In the genomic region with DNA sequence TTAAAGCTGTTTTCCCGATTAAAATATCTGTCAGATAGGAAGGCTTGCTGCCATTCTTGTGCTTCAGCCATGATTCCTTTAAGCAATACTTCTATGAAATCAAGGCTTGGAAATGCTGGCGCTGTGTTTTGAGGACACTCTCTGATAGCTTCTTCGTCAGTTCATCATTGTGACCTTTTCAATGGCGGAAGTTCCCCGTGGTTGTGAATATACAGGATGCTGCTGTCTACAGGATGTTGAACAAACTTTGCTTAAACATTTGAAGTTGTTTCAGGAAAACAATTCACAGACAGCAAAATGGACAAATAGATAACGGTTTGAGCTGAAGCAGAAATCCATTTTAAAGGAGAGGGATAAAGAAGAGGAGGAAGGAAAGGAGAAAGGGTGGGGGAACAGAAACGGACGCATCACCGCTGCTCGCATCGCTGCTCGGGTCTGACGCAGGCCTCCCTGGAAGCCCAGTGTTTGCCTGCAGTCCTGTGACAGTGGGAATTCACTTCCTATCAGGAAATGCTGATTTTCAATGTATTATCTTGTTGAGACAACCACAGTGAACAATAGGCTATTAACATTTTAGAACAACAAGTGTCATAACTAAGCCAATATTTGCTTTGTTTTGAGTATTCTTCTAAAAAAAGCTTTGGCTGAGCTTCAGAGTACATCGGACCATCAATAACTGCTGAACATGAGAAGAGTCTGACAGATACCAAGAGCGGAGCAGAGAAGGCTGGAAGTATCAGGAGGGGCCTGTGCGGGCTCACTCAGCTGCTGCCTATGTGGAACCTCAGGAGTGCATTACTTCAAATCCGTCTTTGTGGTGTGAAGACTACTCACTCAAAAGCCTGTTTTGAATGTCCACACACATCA, we compare ENCODE assay signal across 14 mouse cellular contexts. TPM values are rescaled to one million over a fixed set of nuclear protein-coding genes. Genes with fewer than 3 reads are reported as not detected.
DNase-seq lines count a peak whose midpoint lies in the region; ATAC-seq and TF ChIP-seq lines count a peak whose summit lies in the region.
"Had no signal": no experiment of that assay in that cellular context is flagged by ENCODE, and none has a peak within 500 bp of the region (broad histone marks: within the 10 kb centered on the region; RNA-seq: fewer than 3 reads in every experiment).

No protein-coding gene starts in this region.

- no peak overlapping the region for H3K4me3 ChIP-seq in heart, postnatal 0 days (ENCODE audit: low read depth, low read length)
- H3K4me3 ChIP-seq in liver, embryonic 16.5 days (ENCODE audit: low read depth, low read length) = no peak overlapping the region
- no peak overlapping the region for H3K4me3 ChIP-seq in stomach, postnatal 0 days (ENCODE audit: low read depth, low read length)
- no peak overlapping the region for H3K4me3 ChIP-seq in intestine, embryonic 16.5 days (ENCODE audit: low read length)
- H3K4me3 ChIP-seq in embryonic facial prominence, embryonic 10.5 days = no peak overlapping the region
- H3K4me3 ChIP-seq: forebrain, embryonic 13.5 days; hindbrain, embryonic 10.5 days; limb, embryonic 12.5 days had no signal

- no peak for DNase-seq in heart, postnatal 0 days (ENCODE audit: low spot score)
- DNase-seq in heart, postnatal 36 days = no peak
- DNase-seq in thymus, postnatal 0 days (ENCODE audit: low spot score) = peak; percentile 14
- DNase-seq in thymus, adult 18-20 months = no peak
- no peak for DNase-seq in stomach, postnatal 0 days (ENCODE audit: low spot score)
- no peak for DNase-seq in embryonic facial prominence, embryonic 10.5 days (ENCODE audit: low spot score)
- DNase-seq: cerebellum, adult 11 months; thymus, postnatal 4 days had no signal

- TF ChIP-seq EP300 in heart, postnatal 0 days (IDR thresholded peaks at IDR 0.05; ENCODE audit: low read depth) = 0 out of 2 replicates have a peak, but pooled peaks have one; percentile 40
- no peak for TF ChIP-seq EP300 in stomach, postnatal 0 days (optimal IDR thresholded peaks at IDR 0.05)

- no peak for TF ChIP-seq CTCF in heart, postnatal 0 days (IDR thresholded peaks at IDR 0.05; ENCODE audit: low read depth)
- TF ChIP-seq CTCF in stomach, postnatal 0 days (IDR thresholded peaks at IDR 0.05; ENCODE audit: low read depth) = no peak

- H3K27me3 ChIP-seq in heart, postnatal 0 days (ENCODE audit: control insufficient read depth, insufficient read depth, low read length) = no peaks in the 10 kb centered on the region
- H3K27me3 ChIP-seq in liver, embryonic 16.5 days (ENCODE audit: control insufficient read depth, insufficient read depth, low read depth, low read length) = no peaks in the 10 kb centered on the region
- H3K27me3 ChIP-seq in stomach, postnatal 0 days (ENCODE audit: control insufficient read depth, insufficient read depth, low read length) = no peaks in the 10 kb centered on the region
- H3K27me3 ChIP-seq in intestine, embryonic 16.5 days (replicated peaks; ENCODE audit: control insufficient read depth, insufficient read depth, low read length) = no peaks in the 10 kb centered on the region
- no peaks in the 10 kb centered on the region for H3K27me3 ChIP-seq in embryonic facial prominence, embryonic 10.5 days (replicated peaks; ENCODE audit: low read depth, poor library complexity, severe bottlenecking)
- H3K27me3 ChIP-seq: forebrain, embryonic 13.5 days; limb, embryonic 12.5 days had no signal

- peaks cover 37% of the 10 kb centered on the region for H3K4me1 ChIP-seq in heart, postnatal 0 days (ENCODE audit: control insufficient read depth, insufficient read depth)
- peaks cover 26% of the 10 kb centered on the region for H3K4me1 ChIP-seq in liver, embryonic 16.5 days (ENCODE audit: control insufficient read depth, low read depth, low read length)
- H3K4me1 ChIP-seq in stomach, postnatal 0 days (replicated peaks; ENCODE audit: control insufficient read depth, insufficient read depth) = 0 out of 2 replicates have a peak, but pooled peaks cover 2% of the 10 kb centered on the region
- peaks cover 12% of the 10 kb centered on the region for H3K4me1 ChIP-seq in intestine, embryonic 16.5 days (ENCODE audit: control insufficient read depth, insufficient read depth, low read length)
- peaks cover 13% of the 10 kb centered on the region for H3K4me1 ChIP-seq in embryonic facial prominence, embryonic 10.5 days

- WGBS in heart, postnatal 0 days = 53% methylated on average over 17 of the region's 17 CpGs
- WGBS in liver, embryonic 16.5 days (ENCODE audit: insufficient replicate concordance) = 66% methylated on average over 17 of the region's 17 CpGs
- 80% methylated on average over 17 of the region's 17 CpGs for WGBS in stomach, postnatal 0 days
- WGBS in intestine, embryonic 16.5 days = 76% methylated on average over 17 of the region's 17 CpGs
- 89% methylated on average over 17 of the region's 17 CpGs for WGBS in embryonic facial prominence, embryonic 10.5 days

- peak overlapping the region; percentile 31; the same call in 1 of the 2 replicates for H3K4me2 ChIP-seq in heart, postnatal 0 days (ENCODE audit: low read depth, low read length)
- no peak overlapping the region for H3K4me2 ChIP-seq in liver, embryonic 16.5 days (ENCODE audit: low read depth, low read length)
- H3K4me2 ChIP-seq in stomach, postnatal 0 days (replicated peaks; ENCODE audit: low read depth) = no peak overlapping the region
- no peak overlapping the region for H3K4me2 ChIP-seq in intestine, embryonic 16.5 days (ENCODE audit: low read depth, low read length)
- H3K4me2 ChIP-seq: forebrain, embryonic 13.5 days; limb, embryonic 12.5 days had no signal

- ATAC-seq in heart, postnatal 0 days (ENCODE audit: insufficient read depth, low read depth) = 0 out of 2 replicates have a peak, but pooled peaks have one; percentile 32
- peak; percentile 33; the same call in 1 of the 2 replicates for ATAC-seq in liver, embryonic 16.5 days (ENCODE audit: low read depth)
- ATAC-seq in stomach, postnatal 0 days (ENCODE audit: low FRiP score, low TSS enrichment) = no peak
- ATAC-seq in intestine, embryonic 16.5 days = no peak
- ATAC-seq: forebrain, embryonic 13.5 days had no signal

- no peak overlapping the region for H3K9ac ChIP-seq in heart, postnatal 0 days (replicated peaks; ENCODE audit: low read depth, low read length)
- no peak overlapping the region for H3K9ac ChIP-seq in liver, embryonic 16.5 days (ENCODE audit: low read depth, low read length)
- H3K9ac ChIP-seq in stomach, postnatal 0 days (ENCODE audit: low read length) = no peak overlapping the region
- H3K9ac ChIP-seq in intestine, embryonic 16.5 days (ENCODE audit: low read depth, low read length) = no peak overlapping the region
- H3K9ac ChIP-seq: forebrain, embryonic 13.5 days; limb, embryonic 12.5 days had no signal

- peak overlapping the region; percentile 74 for H3K27ac ChIP-seq in heart, postnatal 0 days (ENCODE audit: low read depth)
- peak overlapping the region; percentile 24; the same call in 1 of the 2 replicates for H3K27ac ChIP-seq in liver, embryonic 16.5 days (ENCODE audit: low read length)
- H3K27ac ChIP-seq in stomach, postnatal 0 days (replicated peaks) = 0 out of 2 replicates have a peak overlapping the region, but pooled peaks have one; percentile 4
- no peak overlapping the region for H3K27ac ChIP-seq in intestine, embryonic 16.5 days (ENCODE audit: low read length)
- no peak overlapping the region for H3K27ac ChIP-seq in embryonic facial prominence, embryonic 10.5 days (replicated peaks)
- H3K27ac ChIP-seq: forebrain, embryonic 13.5 days; hindbrain, embryonic 10.5 days; limb, embryonic 12.5 days had no signal

- peaks cover 9% of the 10 kb centered on the region; the same call in 1 of the 2 replicates for H3K36me3 ChIP-seq in heart, postnatal 0 days (replicated peaks; ENCODE audit: control insufficient read depth, insufficient read depth, low read length)
- no peaks in the 10 kb centered on the region; the same call in 1 of the 2 replicates for H3K36me3 ChIP-seq in liver, embryonic 16.5 days (ENCODE audit: control insufficient read depth, insufficient read depth)
- no peaks in the 10 kb centered on the region for H3K36me3 ChIP-seq in stomach, postnatal 0 days (ENCODE audit: control insufficient read depth, insufficient read depth, low read length)
- peaks cover 3% of the 10 kb centered on the region; the same call in 1 of the 2 replicates for H3K36me3 ChIP-seq in intestine, embryonic 16.5 days (ENCODE audit: control insufficient read depth, insufficient read depth, low read length)
- peaks cover 10% of the 10 kb centered on the region for H3K36me3 ChIP-seq in embryonic facial prominence, embryonic 10.5 days (replicated peaks)

- no peaks in the 10 kb centered on the region for H3K9me3 ChIP-seq in heart, postnatal 0 days (replicated peaks; ENCODE audit: control insufficient read depth, low read length)
- no peaks in the 10 kb centered on the region for H3K9me3 ChIP-seq in liver, embryonic 16.5 days (replicated peaks; ENCODE audit: control insufficient read depth, low read length)
- H3K9me3 ChIP-seq in stomach, postnatal 0 days (ENCODE audit: control insufficient read depth, low read length) = no peaks in the 10 kb centered on the region
- H3K9me3 ChIP-seq in intestine, embryonic 16.5 days (ENCODE audit: control insufficient read depth, low read length) = no peaks in the 10 kb centered on the region
- H3K9me3 ChIP-seq in embryonic facial prominence, embryonic 10.5 days = no peaks in the 10 kb centered on the region
- H3K9me3 ChIP-seq: forebrain, embryonic 13.5 days; G1E; hindbrain, embryonic 10.5 days; limb, embryonic 12.5 days had no signal

- intact Hi-C loops in heart, postnatal 36 days (cut with DNase I) = loop anchor here (5.0 kb wide), 1 partner anchor 57 kb away; the partner anchor contains the start of gene Add3

RNA-seq across cellular contexts. Expression of gene Add3, which starts 58.7 kb away (rescaled TPM):
- 62.1 and 78.8 TPM in 2 replicates for total RNA-seq in heart, postnatal 0 days (2014; rRNA removed; ENCODE audit: low replicate concordance)
- polyA plus RNA-seq in heart, postnatal 0 days (2015; fragmentation: Nextera tagmentation; extraction: Ambion mirVana) = 81.2 and 82.9 TPM in 2 replicates
- 10 to 100 TPM; 45.2 to 48.6 TPM for total RNA-seq in heart, postnatal 36 days (2021)
- 41.5 and 42.7 TPM in 2 replicates for polyA plus RNA-seq in thymus, postnatal 0 days (2015; fragmentation: Nextera tagmentation; extraction: Ambion mirVana)
- polyA plus RNA-seq in liver, embryonic 16.5 days (2015; fragmentation: Nextera tagmentation; extraction: Ambion mirVana) = 26.2 and 28.4 TPM in 2 replicates
- polyA plus RNA-seq in stomach, postnatal 0 days (2015; fragmentation: Nextera tagmentation; extraction: Ambion mirVana) = 48.2 and 52.4 TPM in 2 replicates
- 120 and 121 TPM in 2 replicates for polyA plus RNA-seq in intestine, embryonic 16.5 days (2015; fragmentation: Nextera tagmentation; extraction: Ambion mirVana)
- 61.7 and 67.2 TPM in 2 replicates for polyA plus RNA-seq in embryonic facial prominence, embryonic 10.5 days (2016; fragmentation: Nextera tagmentation; extraction: Ambion mirVana)

Comparison
In these comparisons a context has a peak if more than half of its experiments do, and no peak if none do; other contexts are left out.
1. ATAC-seq: peak in heart, postnatal 0 days (single experiment) and liver, embryonic 16.5 days (single experiment); none in stomach, postnatal 0 days (single experiment) and intestine, embryonic 16.5 days (single experiment).
2. H3K27ac ChIP-seq: peak in heart, postnatal 0 days (single experiment), liver, embryonic 16.5 days (single experiment) and stomach, postnatal 0 days (single experiment); none in intestine, embryonic 16.5 days (single experiment) and embryonic facial prominence, embryonic 10.5 days (single experiment).